Mouse (Mus musculus) stomach, embryonic 15.5 days (tissue): ENCODE results near the gene Stx8. TPM values are rescaled to one million over a fixed set of nuclear protein-coding genes. Genes with fewer than 3 reads are reported as not detected.

Source experiments
- ATAC-seq: fragments of 200-750 bp; cut with Nextera tagmentation; 2 replicates; pipeline ENCODE4 v1.8.0; 2017; ENCODE audit warnings: low read depth, moderate number of reproducible peaks, moderate TSS enrichment; ENCODE audit not compliant: insufficient read depth, low FRiP score
- H3K27ac ChIP-seq: fragments of 300-500 bp; sonication (generic); 2 replicates; pipeline ENCODE4 v1.5.1; 2015; ENCODE audit warnings: mild to moderate bottlenecking, inconsistent platforms
- H3K27me3 ChIP-seq: fragments of 300-500 bp; sonication (generic); replicated peaks from 2 replicates; pipeline ENCODE4 v1.6.1; 2015; ENCODE audit warnings: inconsistent platforms
- H3K36me3 ChIP-seq: fragments of 300-500 bp; sonication (generic); 2 replicates; pipeline ENCODE4 v1.6.1; 2015; ENCODE audit warnings: inconsistent platforms
- H3K4me1 ChIP-seq: fragments of 300-500 bp; sonication (generic); 2 replicates; pipeline ENCODE4 v1.6.1; 2015; ENCODE audit warnings: inconsistent platforms
- H3K4me2 ChIP-seq: fragments of 300-500 bp; sonication (generic); 2 replicates; pipeline ENCODE4 v1.6.1; 2015; ENCODE audit warnings: mild to moderate bottlenecking, inconsistent platforms
- H3K4me3 ChIP-seq: fragments of 300-500 bp; sonication (generic); replicated peaks from 2 replicates; pipeline ENCODE4 v1.5.1; 2015; ENCODE audit warnings: inconsistent platforms
- H3K9ac ChIP-seq: fragments of 300-500 bp; sonication (generic); 2 replicates; pipeline ENCODE4 v1.6.1; 2015; ENCODE audit warnings: inconsistent platforms
- H3K9me3 ChIP-seq: fragments of 300-500 bp; sonication (generic); 2 replicates; pipeline ENCODE4 v1.6.1; 2016; ENCODE audit warnings: inconsistent platforms
- WGBS: fragments of 180-500 bp; shearing (Covaris S2); methylation state at CpG from one replicate; pipeline ENCODE4 v1.1.7; 2015; 5-methylcytosine and 5-hydroxymethylcytosine counted together
- polyA plus RNA-seq: library from polyadenylated mRNA; unstranded; fragments of >200 nt; fragmentation: Nextera tagmentation; extraction: Ambion mirVana; gene quantifications from 2 replicates; pipeline ENCODE4 v1.2.1, GENCODE M21; 2015

Gene Stx8
- polyA plus RNA-seq, 1 experiment from 2014 or later, result 55.9 TPM

DNA sequence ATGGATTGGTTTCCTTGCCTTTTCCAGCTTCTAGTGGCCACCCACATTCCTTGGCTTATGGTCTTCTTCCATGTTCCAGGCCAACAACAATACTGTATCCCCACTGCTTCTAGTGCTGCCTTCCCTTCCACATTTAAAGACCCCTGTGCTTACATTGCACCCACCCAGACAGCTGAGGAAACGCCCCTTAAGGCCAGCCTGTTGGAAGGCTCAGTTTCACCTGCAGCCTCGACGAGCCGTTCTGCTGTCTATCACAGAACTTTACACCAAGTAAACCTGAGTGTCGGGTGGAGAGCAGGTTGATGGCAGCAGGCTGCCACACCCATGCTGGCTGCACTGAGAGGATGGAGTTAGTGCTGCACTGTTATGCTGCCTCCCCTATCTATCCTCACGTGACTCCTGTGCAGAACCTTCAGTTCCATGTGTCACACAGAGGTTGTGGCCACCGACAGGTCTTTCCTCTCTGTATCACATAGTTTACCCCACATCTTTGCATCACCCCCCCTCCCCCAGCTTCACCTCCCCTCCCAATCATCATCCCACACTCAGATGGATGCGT, 57.9 kb downstream of the Stx8 start:
- peaks cover 17% of the 10 kb centered on the region for H3K4me1 ChIP-seq
- H3K4me3 ChIP-seq, result no peak overlapping the region
- ATAC-seq, result 0 out of 2 replicates have a peak, but pooled peaks have one; percentile 27
- no peak overlapping the region for H3K4me2 ChIP-seq
- WGBS, result 42% methylated on average over 8 of the region's 8 CpGs
- no peaks in the 10 kb centered on the region for H3K36me3 ChIP-seq
- H3K27ac ChIP-seq, result 0 out of 2 replicates have a peak overlapping the region, but pooled peaks have one; percentile 17
- H3K9me3 ChIP-seq, result no peaks in the 10 kb centered on the region
- H3K27me3 ChIP-seq, result no peaks in the 10 kb centered on the region
- H3K9ac ChIP-seq, result no peak overlapping the region

DNA sequence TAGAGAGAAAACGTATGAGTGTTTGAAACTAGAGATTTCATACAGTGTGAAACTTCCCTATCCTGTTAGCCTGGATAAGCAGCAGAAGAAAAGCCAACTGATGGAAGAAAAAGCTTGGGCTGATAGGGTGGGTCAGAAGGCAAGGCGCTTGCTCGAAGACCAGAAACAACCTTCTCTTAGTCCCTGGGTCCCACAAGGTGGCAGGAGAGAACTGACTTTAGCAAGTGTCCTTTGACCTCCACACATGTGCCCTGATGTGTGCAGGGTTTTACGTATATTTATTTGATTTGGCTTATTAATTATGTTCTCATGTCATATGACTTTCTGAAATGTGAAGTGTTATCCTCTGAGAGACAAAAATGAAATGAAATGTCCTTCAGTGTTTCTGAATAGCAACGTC, 60.6 kb downstream of the Stx8 start:
- Histone ChIP-seq H3K27ac (no peak overlapping the region), H3K4me1 (peaks cover 18% of the 10 kb centered on the region), H3K4me3 (no peak overlapping the region), H3K9me3 (no peaks in the 10 kb centered on the region), H3K36me3 (no peaks in the 10 kb centered on the region), H3K4me2 (no peak overlapping the region), H3K27me3 (no peaks in the 10 kb centered on the region), H3K9ac (no peak overlapping the region)
- WGBS, result 76% methylated on average over 5 of the region's 5 CpGs
- no peak for ATAC-seq

DNA sequence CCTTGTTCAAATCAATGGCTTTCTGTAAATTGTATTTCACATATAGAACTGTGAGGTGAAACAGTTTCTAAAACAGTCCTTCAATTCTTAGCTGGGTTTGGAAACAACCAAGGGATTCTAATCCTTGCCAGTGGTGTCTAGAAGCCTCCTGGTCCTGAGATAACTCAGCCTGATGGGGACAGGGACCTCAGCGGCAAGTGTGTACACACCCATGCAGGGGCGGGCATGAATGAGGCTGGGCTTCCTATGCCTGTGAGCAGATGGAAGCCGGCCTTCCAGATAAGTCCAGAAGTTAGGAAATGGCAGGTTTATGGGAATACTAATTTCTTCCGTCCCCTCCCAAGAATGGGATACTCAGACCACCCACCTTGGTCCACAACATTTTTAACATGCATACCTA, 63.1 kb downstream of the Stx8 start:
- Histone ChIP-seq H3K4me3 (no peak overlapping the region), H3K27me3 (no peaks in the 10 kb centered on the region), H3K9ac (no peak overlapping the region), H3K4me1 (0 out of 2 replicates have a peak, but pooled peaks cover 6% of the 10 kb centered on the region), H3K36me3 (no peaks in the 10 kb centered on the region), H3K9me3 (no peaks in the 10 kb centered on the region), H3K27ac (no peak overlapping the region), H3K4me2 (no peak overlapping the region)
- WGBS, result 52% methylated on average over 4 of the region's 4 CpGs
- ATAC-seq, result no peak

- H3K4me3 ChIP-seq, result no peak overlapping the region
- H3K27ac ChIP-seq, result no peak overlapping the region
- H3K4me1 ChIP-seq, result 0 out of 2 replicates have a peak, but pooled peaks cover 6% of the 10 kb centered on the region
- no peak overlapping the region for H3K9ac ChIP-seq
- no peaks in the 10 kb centered on the region for H3K27me3 ChIP-seq
- no peaks in the 10 kb centered on the region for H3K36me3 ChIP-seq
- H3K9me3 ChIP-seq, result no peaks in the 10 kb centered on the region
- no peak for ATAC-seq
- H3K4me2 ChIP-seq, result no peak overlapping the region
- WGBS, result 50% methylated on average over 3 of the region's 3 CpGs
Measured at GRCm38 (mm10) chr11:68029871-68030270, 63.9 kb downstream of the Stx8 start.

GRCm38 (mm10) chr11:68030771-68031170, 64.8 kb downstream of the Stx8 start:
- no peak overlapping the region for H3K27ac ChIP-seq
- no peak for ATAC-seq

DNA sequence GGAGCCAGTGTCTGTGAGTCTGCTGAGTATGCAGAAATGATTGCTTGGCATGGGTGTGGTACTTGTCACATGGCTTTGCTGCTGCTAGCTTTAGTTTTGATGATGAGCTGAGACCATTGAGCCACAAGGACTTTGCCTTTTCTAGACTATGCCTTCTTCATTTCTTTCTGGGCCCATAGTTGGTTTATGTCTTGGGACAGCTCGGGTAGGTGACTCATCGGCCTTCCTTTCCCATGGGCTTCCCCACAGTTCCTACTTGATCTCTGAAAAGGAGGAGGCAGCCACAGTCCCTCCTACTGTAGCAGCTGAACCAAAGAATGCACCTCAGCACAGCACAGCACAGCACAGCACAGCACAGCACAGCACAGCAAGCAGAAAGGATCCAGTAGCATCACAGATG, 66.5 kb downstream of the Stx8 start:
- 74% methylated on average over 2 of the region's 2 CpGs for WGBS
- Histone ChIP-seq H3K36me3 (no peaks in the 10 kb centered on the region), H3K4me1 (peaks cover 14% of the 10 kb centered on the region; the same call in 1 of the 2 replicates), H3K4me2 (no peak overlapping the region), H3K9ac (no peak overlapping the region), H3K9me3 (no peaks in the 10 kb centered on the region), H3K27me3 (no peaks in the 10 kb centered on the region), H3K4me3 (no peak overlapping the region), H3K27ac (no peak overlapping the region)
- no peak for ATAC-seq

More at GRCm38 (mm10) chr11:68030771-68031170, 64.8 kb downstream of the Stx8 start:
- H3K4me1 ChIP-seq, result 0 out of 2 replicates have a peak, but pooled peaks cover 6% of the 10 kb centered on the region
- H3K36me3 ChIP-seq, result no peaks in the 10 kb centered on the region
- no peak overlapping the region for H3K4me2 ChIP-seq
- no peak overlapping the region for H3K9ac ChIP-seq
- WGBS, result 90% methylated on average over 1 of the region's 1 CpGs
- no peaks in the 10 kb centered on the region for H3K27me3 ChIP-seq
- no peaks in the 10 kb centered on the region for H3K9me3 ChIP-seq
- no peak overlapping the region for H3K4me3 ChIP-seq

GRCm38 (mm10) chr11:68033331-68033926, 67.4 kb downstream of the Stx8 start:
- H3K36me3 ChIP-seq, result no peaks in the 10 kb centered on the region
- H3K27ac ChIP-seq, result no peak overlapping the region
- no peak overlapping the region for H3K9ac ChIP-seq
- H3K4me3 ChIP-seq, result no peak overlapping the region
- no peak overlapping the region for H3K4me2 ChIP-seq
- H3K4me1 ChIP-seq, result peaks cover 14% of the 10 kb centered on the region; the same call in 1 of the 2 replicates
- 70% methylated on average over 11 of the region's 11 CpGs for WGBS
- no peaks in the 10 kb centered on the region for H3K27me3 ChIP-seq
- ATAC-seq, result no peak
- no peaks in the 10 kb centered on the region for H3K9me3 ChIP-seq

- Histone ChIP-seq H3K9ac (no peak overlapping the region), H3K4me3 (no peak overlapping the region), H3K4me1 (peaks cover 14% of the 10 kb centered on the region; the same call in 1 of the 2 replicates), H3K27ac (no peak overlapping the region), H3K9me3 (no peaks in the 10 kb centered on the region), H3K27me3 (no peaks in the 10 kb centered on the region), H3K36me3 (no peaks in the 10 kb centered on the region), H3K4me2 (no peak overlapping the region)
- ATAC-seq, result no peak
- WGBS, result 71% methylated on average over 5 of the region's 5 CpGs
Measured at GRCm38 (mm10) chr11:68034422-68034821, 68.4 kb downstream of the Stx8 start.

GRCm38 (mm10) chr11:68035303-68035891, 69.4 kb downstream of the Stx8 start:
- WGBS, result 86% methylated on average over 4 of the region's 4 CpGs
- no peak overlapping the region for H3K4me3 ChIP-seq
- no peak overlapping the region for H3K27ac ChIP-seq
- H3K9ac ChIP-seq, result no peak overlapping the region
- peaks cover 11% of the 10 kb centered on the region; the same call in 1 of the 2 replicates for H3K4me1 ChIP-seq
- no peak for ATAC-seq
- H3K4me2 ChIP-seq, result no peak overlapping the region
- no peaks in the 10 kb centered on the region for H3K9me3 ChIP-seq
- no peaks in the 10 kb centered on the region for H3K36me3 ChIP-seq
- H3K27me3 ChIP-seq, result no peaks in the 10 kb centered on the region

- no peak for ATAC-seq
- Histone ChIP-seq H3K4me3 (no peak overlapping the region), H3K27ac (no peak overlapping the region), H3K9me3 (no peaks in the 10 kb centered on the region), H3K4me1 (peaks cover 11% of the 10 kb centered on the region; the same call in 1 of the 2 replicates), H3K27me3 (no peaks in the 10 kb centered on the region), H3K9ac (no peak overlapping the region), H3K4me2 (no peak overlapping the region), H3K36me3 (no peaks in the 10 kb centered on the region)
- WGBS, result 60% methylated on average over 20 of the region's 20 CpGs
Measured at GRCm38 (mm10) chr11:68036133-68036959, 70.4 kb downstream of the Stx8 start.

DNA sequence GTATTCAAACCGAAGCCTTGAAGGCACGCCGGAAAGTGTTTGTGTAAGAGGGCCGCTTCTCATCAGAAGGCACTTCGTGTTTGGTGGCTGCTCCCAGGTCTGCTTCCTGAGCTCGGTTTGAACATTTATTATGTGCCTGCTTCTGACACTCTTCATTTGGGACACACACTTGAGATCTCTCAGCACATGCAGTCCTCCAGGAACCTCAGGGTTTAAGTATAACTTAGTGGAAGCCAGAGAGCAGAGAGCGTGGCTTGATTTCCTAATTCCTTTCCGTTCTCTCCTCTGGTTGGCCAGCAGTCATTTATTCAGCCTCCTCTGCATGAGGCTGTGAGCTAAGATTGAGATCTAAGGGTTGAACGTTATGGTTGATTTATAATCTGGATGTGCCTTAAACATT, 71.1 kb downstream of the Stx8 start:
- H3K4me3 ChIP-seq, result no peak overlapping the region
- 62% methylated on average over 9 of the region's 9 CpGs for WGBS
- H3K36me3 ChIP-seq, result no peaks in the 10 kb centered on the region
- no peak overlapping the region for H3K4me2 ChIP-seq
- H3K27ac ChIP-seq, result no peak overlapping the region
- no peak overlapping the region for H3K9ac ChIP-seq
- no peaks in the 10 kb centered on the region for H3K27me3 ChIP-seq
- H3K4me1 ChIP-seq, result peaks cover 11% of the 10 kb centered on the region; the same call in 1 of the 2 replicates
- no peak for ATAC-seq
- H3K9me3 ChIP-seq, result no peaks in the 10 kb centered on the region
